Mouse (Mus musculus): ENCODE measurements at regions not wholly inside any gene's neighbourhood (a gene's known extent, or its start where the extent isn't known, plus 50 kb on each side); places are given as distances from the start of the nearest gene placed in this dataset.

DNA sequence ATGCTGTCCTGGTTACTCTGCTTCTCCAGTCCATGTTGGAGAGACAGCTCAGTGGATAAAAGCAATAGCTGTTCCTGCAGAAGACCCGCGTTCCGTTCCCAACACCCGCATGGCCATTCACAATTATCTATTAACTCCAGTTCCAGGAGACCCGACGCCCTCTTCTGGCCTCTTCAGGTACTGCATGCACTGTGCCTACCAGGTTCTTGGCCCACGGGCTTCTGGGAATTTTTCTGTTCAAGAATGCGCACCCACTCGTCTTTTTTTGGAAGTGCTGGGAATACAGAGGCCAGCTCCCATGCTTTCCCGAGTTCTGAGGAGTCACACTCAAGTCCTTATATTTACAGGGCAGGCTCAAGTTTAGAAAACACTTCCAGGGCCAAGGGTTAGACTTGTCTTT, 76.6 kb downstream of the Tbx3 start:
- TF ChIP-seq CTCF (IDR thresholded peaks at IDR 0.05; ENCODE audit: low read depth, low read length) (no peak), POLR2A (IDR thresholded peaks at IDR 0.05; ENCODE audit: borderline replicate concordance, low read depth, low read length) (no peak)
